Mouse (Mus musculus): Measurements from ENCODE around the gene Efna4.

Gene Efna4

GRCm38 (mm10) chr3:89308089-89308488, 29.7 kb downstream of the Efna4 start:
- TF ChIP-seq GATA4 (IDR thresholded peaks at IDR 0.05; ENCODE audit: insufficient replicate concordance, low read length) = no peak; the same call in 1 of the 2 replicates

- TF ChIP-seq GATA4 (IDR thresholded peaks at IDR 0.05; ENCODE audit: insufficient replicate concordance, low read length) = no peak
Measured at GRCm38 (mm10) chr3:89305551-89306325, 32.1 kb downstream of the Efna4 start.

GRCm38 (mm10) chr3:89305105-89305504, 32.7 kb downstream of the Efna4 start:
- TF ChIP-seq GATA4 (IDR thresholded peaks at IDR 0.05; ENCODE audit: insufficient replicate concordance, low read length) = no peak

- TF ChIP-seq GATA4 (IDR thresholded peaks at IDR 0.05; ENCODE audit: insufficient replicate concordance, low read length) = no peak
Measured at GRCm38 (mm10) chr3:89304440-89304839, 33.4 kb downstream of the Efna4 start.

- no peak for TF ChIP-seq GATA4 (IDR thresholded peaks at IDR 0.05; ENCODE audit: insufficient replicate concordance, low read length)
Measured at GRCm38 (mm10) chr3:89300514-89300913, 37.3 kb downstream of the Efna4 start.

- TF ChIP-seq GATA4 (IDR thresholded peaks at IDR 0.05; ENCODE audit: insufficient replicate concordance, low read length) = peak; percentile 22; the same call in 1 of the 2 replicates
Measured at GRCm38 (mm10) chr3:89300071-89300470, 37.8 kb downstream of the Efna4 start.

- TF ChIP-seq GATA4 (IDR thresholded peaks at IDR 0.05; ENCODE audit: insufficient replicate concordance, low read length) = no peak
Measured at GRCm38 (mm10) chr3:89299499-89299898, 38.3 kb downstream of the Efna4 start.

GRCm38 (mm10) chr3:89298908-89299307, 38.9 kb downstream of the Efna4 start:
- no peak for TF ChIP-seq GATA4 (IDR thresholded peaks at IDR 0.05; ENCODE audit: insufficient replicate concordance, low read length)

GRCm38 (mm10) chr3:89296761-89297396, 40.9 kb downstream of the Efna4 start:
- TF ChIP-seq GATA4 (IDR thresholded peaks at IDR 0.05; ENCODE audit: insufficient replicate concordance, low read length) = peak; percentile 51; the same call in 1 of the 2 replicates

GRCm38 (mm10) chr3:89295685-89296230, 42.1 kb downstream of the Efna4 start:
- TF ChIP-seq GATA4 (IDR thresholded peaks at IDR 0.05; ENCODE audit: insufficient replicate concordance, low read length) = no peak

- no peak for TF ChIP-seq GATA4 (IDR thresholded peaks at IDR 0.05; ENCODE audit: insufficient replicate concordance, low read length)
Measured at GRCm38 (mm10) chr3:89294195-89294594, 43.6 kb downstream of the Efna4 start.

- no peak for TF ChIP-seq GATA4 (IDR thresholded peaks at IDR 0.05; ENCODE audit: insufficient replicate concordance, low read length)
Measured at GRCm38 (mm10) chr3:89293247-89293918, 44.4 kb downstream of the Efna4 start.

- no peak for TF ChIP-seq GATA4 (IDR thresholded peaks at IDR 0.05; ENCODE audit: insufficient replicate concordance, low read length)
Measured at GRCm38 (mm10) chr3:89292303-89292702, 45.5 kb downstream of the Efna4 start.

GRCm38 (mm10) chr3:89291874-89292273, 46.0 kb downstream of the Efna4 start:
- TF ChIP-seq GATA4 (IDR thresholded peaks at IDR 0.05; ENCODE audit: insufficient replicate concordance, low read length) = no peak

GRCm38 (mm10) chr3:89288503-89288928, 49.3 kb downstream of the Efna4 start:
- TF ChIP-seq GATA4 (IDR thresholded peaks at IDR 0.05; ENCODE audit: insufficient replicate concordance, low read length) = no peak
